Mouse (Mus musculus) lung, postnatal 14 days (tissue): ENCODE measurements around the gene Magi1.

Experiments used
- DNase-seq: peaks from one replicate; pipeline ENCODE4 v3.0.0; 2021

Gene Magi1

DNA sequence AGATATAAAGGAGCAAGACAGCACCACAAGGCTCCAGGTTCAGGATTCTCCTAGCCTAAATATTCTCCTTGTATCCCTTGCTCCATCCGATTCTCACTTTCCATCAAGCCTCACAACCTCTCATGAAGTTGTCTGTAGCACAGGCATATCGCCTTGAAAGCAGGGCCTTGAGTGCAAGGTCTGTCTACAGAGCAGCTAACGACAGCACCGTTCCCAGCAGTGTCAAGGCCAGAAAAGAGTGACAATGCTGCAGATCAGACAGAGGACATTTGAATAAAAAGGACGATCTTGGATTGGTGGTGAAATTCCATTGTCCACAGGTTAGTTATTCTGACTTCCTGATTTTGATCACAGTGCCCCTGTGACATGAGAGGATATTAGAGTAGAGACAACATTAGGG is 421.5 kb downstream of the Magi1 start:
- DNase-seq = no peak

DNA sequence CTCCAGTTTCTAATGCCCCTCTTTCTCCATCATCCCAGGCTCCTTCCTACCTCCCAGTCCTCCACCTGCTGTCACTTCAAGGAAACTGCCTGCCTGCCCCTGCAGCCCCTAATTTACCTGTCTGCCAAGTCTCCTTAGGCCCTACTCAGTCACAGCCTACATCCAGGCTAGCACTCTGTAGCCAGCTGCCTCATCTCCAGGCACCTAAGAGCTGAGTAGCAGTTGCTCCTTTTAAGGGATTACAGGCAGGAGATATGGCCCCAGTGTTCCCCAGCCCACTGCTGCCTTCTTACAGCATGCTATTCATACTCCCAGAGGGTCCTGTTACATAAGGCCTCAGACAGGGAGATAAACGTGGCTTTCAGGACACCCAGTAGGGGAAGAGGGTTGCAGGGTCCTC is 426.9 kb downstream of the Magi1 start:
- no peak for DNase-seq

DNA sequence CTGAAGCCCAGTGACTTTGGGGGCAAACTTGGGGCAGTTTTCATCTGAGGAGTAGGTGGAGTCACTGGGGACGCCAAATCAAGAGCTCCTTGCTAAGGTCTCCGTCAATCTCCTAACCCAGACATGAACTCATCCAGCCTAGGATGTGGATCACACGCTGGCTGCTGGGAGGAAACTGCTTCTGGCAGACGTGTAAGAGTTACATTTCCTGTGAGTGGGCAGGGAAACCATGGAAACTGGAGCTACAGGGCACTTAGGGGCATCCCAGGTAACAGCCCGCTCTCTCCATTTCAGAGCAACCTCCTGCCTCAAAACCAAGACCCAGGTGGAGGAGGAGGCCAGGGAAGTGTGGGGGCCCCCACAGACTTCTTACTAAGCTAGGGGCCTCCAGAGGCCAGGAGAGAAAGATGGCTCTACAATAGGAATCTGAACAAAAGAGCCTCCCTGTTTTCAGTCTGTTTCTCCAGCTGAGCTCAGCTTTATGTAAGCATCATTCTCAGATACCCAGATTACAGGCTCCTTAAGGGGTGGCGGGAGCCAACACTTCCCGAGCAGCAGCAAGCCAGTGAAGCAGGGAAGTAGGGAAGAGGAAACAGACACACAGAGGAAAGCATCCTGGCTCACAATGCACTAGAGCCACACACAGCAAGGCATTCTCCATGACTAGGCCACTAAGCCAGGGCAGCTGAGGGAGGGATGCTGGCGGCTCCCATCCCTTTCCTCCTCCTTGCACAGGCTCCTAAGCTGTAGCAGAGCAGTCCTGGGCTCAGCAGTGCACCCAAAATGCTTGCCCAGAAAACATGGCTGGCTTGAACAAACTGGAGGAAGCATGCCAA is 427.7 kb downstream of the Magi1 start:
- no peak for DNase-seq

DNA sequence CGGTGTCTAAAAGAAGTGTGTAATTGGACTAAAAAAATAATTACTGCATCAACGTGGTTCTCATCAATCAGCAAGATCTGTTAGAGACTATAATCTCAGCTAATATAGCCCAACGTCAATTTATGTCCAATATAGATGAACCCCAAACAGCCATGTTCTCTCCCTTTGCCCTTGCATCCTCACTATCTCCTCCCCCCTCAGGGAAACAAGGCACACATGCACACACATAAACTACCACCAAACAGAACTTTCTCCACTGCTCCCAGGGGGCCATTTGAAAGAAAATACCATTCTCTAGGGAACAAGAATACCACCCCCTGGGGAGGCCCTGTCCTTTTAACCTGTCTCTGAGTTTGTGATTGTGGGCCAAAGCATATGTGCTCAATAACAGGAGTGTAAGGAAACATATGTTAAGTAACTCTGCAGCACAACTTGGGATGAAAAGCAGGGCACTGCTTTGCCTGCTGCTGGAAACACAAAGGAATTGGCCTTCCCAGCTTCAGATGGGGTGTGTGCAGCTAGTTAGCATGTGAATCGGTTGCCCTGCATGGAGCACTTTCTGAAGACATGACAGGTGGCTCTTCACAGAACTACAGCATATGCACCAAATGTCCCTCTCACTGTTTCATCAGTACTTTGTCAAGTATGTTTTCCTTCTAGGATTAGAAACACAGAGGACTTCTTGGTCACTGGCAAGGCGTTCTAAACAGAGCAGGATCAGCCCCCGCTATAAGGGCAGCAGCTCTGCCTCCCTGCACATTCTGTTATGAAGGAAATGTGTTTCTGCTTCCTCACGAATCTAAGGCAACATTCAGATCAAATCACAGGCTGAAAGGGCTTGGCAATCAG is 434.6 kb downstream of the Magi1 start:
- no peak for DNase-seq

DNA sequence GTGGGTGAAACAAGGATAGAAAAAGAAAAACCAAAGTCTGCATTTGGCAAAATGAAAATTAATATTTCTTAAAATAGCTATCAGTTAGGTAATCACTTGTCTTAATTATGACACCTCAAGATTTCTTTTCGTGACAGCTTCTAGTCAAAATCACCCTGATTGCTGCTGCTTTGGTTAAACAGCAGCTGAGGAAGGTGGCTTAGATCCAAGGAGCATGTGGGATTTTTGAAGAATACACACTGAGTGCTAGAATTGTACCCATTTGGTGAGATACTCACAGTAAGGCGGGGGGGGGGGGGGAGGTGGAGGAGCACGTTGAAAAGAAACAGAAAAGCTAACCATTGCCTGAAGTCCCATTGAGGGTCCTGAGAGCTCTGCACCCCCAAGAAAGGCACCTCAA is 438.2 kb downstream of the Magi1 start:
- no peak for DNase-seq

DNA sequence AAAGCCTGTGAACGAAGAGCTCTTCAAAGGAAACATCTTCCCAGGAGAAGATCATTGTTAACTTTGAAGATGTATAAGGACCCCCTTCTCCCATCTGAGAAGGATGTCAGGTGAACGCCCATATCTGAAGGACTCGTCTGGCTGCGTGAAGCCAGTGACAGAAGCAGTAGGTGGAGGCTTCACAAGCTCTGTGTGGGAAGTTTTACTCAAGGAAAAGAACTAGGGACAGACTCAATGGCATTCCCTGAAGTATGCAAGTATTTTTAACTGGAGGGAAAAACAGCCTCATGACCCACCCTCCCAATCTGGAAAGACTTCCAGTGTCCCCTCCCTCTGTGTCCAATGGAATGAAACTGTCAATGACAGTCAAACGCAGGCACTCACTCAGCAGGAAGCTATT is 438.6 kb downstream of the Magi1 start:
- no peak for DNase-seq

DNA sequence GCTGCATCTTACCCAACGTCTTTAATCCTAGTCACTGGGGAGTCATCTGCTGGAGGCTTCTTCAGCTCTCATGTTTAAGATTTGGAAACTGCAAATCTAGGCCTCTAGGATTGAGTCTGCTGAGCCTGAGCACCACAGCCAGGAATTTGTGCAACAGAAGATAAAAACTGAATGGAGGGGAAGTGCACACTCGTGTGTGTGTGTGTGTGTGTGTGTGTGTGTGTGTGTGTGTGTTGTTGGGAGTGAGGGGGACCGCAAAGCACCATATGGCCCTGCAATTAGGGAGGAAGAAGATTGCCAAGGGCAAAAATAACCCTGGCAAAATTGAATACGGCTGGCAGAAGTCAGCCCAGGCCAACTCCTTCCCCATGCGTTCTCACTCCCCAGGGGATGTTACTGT is 439.1 kb downstream of the Magi1 start:
- DNase-seq = no peak

DNA sequence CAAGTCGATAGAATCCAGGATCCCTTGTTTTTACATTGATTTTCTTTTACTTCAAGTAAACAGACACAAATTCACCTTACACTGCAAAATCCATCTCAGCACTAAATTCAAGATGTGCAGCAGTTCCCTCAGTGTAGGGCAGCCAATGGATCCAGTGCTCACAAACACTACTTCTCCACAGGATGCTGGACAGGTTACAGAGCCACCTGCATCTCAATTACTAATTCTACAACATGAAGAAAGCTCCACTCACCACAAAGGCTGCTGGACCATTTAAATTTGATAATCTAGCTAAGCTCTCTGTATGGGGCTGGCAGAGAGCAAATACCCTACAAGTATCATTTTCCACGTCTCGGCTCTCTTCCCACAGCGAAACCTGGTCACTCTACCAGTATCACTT is 445.3 kb downstream of the Magi1 start:
- no peak for DNase-seq

DNA sequence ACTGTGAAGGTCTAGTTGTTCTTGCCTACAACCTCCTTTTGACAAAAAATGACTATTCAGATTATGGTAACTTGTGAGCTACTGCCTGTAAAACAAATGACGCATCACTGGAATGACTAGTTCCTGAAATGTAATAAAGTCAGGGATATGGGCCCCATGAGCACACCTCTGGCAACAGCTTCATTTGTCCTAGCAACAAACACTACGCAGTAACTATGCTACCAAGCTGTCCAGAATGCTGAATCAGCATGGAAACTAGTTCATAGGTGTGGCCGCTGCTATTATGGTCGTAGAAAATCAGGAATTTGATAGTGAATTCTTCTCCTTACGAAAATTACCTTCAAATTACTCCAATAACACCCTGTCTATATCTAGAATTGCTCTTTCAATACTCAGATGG is 447.1 kb downstream of the Magi1 start:
- no peak for DNase-seq

DNA sequence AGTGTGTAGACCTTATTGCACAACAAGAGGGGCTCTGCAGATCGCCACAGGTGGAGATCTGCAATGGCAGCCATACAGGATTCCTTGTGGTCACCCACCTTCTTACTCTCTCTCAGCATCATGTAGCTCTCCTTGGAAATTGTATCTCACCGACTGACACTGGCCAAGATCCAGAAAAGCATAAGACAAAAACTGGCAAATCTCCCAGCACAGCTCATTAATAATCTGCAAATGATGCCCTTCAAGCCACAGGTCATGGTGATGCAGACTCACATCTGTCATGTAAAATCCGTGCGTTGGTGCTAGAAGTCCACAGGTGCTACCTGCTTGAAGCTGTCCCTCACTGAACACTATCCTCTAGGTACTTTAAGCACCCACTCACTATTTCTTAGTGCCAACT is 448.5 kb downstream of the Magi1 start:
- no peak for DNase-seq

DNA sequence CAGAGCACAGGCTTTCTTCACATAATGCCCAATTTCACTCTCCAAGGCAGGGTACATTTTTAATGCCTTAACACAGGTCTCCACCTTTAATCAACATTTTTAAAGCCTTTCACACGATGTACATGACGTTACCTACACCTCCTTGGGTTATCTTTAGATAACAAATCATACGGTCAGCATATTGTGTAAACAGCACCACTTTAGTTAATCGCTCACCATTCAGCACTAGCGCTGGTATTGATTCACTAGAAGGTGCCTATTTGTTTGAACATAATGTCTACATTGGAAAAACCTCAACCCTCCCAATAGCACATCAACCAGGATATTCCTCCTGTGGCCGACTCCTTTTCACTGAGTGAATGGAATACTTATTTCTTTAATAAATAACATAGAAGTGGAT is 455.5 kb downstream of the Magi1 start:
- no peak for DNase-seq

DNA sequence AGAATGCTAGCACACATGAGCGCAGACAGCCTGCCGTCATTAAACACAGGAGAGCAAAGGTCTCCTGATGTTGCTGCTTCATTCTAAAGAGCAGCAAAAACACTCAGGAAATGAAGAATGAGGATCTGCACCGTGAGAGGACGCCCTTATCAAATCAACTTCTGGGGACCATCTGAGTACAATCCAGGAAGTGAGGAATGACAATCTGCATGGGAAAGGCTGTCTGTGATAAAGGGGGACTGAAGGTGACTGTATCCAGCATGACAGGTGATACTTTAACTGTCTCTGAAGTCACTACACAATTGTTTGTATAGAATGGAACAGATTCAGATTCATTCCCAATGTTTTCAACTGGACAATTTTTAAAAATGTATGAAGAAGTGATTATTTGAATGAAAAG is 456.8 kb downstream of the Magi1 start:
- no peak for DNase-seq

DNA sequence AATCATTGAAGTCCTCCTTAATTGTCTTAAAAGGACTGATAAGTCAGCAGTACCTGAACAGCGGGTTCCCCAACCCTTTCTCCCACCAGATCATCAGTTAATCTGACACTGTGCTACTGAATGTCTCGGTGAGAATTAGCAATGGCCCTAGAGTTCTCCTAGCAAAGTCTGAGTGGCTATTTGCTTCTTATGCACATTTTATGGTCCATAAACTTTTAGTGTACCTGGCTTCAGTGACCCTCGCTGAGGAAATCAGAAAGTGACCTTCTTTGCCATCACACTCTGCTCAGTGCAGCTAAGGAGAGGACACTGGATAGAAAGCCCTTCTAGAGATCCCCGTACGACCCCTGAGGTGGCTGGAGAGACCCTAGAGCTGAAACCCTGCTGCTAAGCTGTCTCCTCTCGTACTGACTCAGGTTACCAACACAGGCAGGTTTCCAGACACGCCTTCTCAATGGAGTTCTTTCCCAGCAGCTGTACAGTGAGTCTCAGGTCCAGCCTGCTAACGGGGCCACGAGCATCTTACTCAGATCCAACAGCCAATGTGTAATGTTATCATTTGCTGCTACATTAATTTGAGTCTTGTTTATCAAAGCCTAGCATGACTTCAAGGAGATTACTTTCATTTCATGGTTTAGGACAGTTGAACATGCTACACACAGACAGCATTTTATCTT is 461.4 kb downstream of the Magi1 start:
- no peak for DNase-seq

DNA sequence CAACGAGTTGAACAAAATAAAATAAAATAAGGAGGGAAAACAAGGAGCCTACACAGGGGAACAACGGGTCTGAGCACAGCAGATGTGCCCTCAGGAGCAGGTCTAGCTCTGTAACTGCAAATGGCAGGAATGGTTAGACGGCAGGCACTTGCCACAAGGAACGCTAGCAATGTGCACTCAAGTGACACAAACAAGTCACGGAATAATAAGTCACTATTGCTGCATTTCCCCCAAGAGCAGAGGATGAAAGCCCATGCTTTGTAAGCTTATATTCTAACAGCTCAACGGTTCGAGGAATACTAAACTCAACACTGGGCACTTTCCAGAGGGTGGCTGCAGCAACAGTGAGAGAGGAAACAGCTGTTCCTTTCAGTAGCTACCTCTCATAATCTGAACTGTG is 462.2 kb downstream of the Magi1 start:
- DNase-seq = no peak

DNA sequence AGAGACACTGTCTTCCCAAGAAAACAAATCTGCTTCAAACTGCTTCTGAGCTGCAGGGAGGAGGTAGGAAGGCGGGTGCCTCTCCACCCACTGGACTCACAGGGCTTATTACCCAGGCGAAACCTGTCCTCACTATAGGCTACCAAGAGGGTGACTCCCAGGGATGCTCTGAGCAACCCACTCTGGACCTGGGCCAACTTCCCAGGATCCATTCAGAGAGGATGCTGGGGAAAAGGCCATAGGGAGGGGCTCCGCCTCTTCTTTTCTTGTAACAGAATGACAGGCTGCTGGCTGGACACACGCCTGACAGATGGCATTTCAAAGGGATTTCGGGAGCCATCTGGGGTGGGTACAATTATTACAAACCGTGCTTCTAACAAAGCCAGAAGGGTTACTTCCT is 463.8 kb downstream of the Magi1 start:
- peak; percentile 10 for DNase-seq

DNA sequence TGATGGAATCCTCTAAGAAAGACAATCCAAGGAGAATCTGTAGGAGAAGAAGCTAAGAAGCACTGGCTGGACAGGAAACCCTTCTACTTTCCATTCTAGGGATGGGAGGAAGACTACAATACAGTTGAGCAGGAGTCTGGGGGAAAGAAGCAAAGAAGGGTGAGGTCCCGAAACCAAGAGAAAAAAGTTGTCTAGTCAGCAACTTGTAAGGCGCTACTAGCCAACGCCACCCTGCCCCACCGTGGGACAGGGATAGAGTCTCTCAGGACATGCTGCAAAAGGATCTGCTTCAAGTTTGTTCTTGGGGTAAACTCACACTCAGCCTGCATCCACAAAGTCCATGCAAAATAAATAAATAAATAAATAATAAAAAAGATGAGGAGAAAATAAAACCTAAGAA is 464.4 kb downstream of the Magi1 start:
- no peak for DNase-seq

DNA sequence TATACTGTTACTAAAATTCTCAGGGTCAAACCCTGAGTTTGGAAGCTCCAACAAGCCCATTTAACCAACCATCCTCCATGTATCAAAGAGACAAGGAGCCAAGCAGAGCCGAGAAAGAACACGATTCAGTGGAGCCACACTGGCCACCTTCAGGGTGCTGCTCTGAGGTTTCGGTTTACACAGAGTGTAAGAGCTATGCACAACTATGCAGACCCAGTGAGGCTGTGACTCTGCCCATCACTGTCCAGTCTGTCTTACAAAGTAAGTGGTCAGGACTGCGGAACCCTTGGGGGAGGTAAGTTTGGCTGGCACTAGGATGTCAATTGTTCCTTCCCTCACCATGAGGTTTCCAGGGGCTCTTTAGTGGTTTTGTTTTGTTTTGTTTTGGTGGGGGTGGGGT is 465.2 kb downstream of the Magi1 start:
- no peak for DNase-seq

DNA sequence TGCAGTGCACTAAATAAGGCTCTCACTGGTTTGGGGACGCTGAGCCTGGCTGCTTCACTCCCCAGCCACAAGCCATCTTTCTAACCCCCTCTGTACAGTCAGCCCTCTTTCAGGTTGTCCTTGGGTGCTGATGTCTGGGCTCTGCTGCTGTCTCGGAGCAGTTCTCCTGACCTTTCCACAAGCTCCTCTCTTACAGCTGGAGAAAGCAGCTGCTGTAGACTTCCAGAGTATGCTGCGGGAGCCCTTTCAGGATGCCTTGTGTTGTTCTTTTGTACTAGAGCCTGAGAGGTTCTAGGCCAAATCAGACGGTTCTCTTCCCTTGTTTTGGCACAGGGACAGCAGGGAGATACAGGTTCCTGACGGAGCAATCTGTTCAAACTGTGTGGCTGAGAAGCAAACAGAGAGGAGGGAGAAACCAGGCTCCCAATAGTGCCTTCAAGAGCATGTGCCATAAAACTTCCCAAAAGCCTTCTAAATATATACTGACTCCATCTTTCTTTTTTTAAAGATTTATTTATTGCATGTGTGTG is 478.2 kb downstream of the Magi1 start:
- no peak for DNase-seq

DNA sequence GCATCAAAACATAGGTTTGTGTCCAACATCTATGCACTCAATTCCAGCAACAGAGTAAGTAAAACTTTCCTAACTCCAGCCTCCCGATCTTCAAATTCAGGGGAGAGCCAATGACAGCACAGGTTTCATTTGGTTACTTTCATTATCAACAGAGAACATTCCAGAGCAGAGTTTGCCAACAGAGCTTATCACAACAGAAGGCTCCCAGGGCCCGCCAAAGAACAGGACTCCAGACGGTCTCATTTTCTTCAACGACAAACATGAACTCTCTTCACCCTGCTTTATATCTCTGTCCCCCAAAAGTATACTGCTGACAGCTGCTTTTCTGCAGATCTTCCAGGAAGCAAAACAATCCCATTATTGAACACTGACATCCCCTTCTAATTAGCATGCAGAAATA is 481.3 kb downstream of the Magi1 start:
- DNase-seq = peak; percentile 12

DNA sequence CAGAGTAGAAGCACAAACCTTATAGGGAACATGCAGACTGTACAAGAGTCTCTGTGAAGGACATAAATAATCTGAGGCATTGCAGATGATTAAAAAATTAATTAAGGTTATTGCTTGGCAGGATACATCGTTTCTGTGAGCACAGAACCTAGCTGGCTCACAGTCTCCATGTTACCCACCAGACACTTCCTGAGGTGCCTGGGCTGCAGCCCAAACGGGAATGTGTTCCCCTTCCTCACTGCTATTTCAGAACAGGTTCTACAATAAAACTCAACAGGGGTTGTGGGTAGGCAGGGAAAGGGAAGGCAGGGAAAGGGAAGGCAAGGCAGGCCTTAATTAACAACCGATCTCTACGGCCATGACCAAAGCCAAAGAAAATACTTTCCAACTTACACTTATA is 483.3 kb downstream of the Magi1 start:
- no peak for DNase-seq

DNA sequence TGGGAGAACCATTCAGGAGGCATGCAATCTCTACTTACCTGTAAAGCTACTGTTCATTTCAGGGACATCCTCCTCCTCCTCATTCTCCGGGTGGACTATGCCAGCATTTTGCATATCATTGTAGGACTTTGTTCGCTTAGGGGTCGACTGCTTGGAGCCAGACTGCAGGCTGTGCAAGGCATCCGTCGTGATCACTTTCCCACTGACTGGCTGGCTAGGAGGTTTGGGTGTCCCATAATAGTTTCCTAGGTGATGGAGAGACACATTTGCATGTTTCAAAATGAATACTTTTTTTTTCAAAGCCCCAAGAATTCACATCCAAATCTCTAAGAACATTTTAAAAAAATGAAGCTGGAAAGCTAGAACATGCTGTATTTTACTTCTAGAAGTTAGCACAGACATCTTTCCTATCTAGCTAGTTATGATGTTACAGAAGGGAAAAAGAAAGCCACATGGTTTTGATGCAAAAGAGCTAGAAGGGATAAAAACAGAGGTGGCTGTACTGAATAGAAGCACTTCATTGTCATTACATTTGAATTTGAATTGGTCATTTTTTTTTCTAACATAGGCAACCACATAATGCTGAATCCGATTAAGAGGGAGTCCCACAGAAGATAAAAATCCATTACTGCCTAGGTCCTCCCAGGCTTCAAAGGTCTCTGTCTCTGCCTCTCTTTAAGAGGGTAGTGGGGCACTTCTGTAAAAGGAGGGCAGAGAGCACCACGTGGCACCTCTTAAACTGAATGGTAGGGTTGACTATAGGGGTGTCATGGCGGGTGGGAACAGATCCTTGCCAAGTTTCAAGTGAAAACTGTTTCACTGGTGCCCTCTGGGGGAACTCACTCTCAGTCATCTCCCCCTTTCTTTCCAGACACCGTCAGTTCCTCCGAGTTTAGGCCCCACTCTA is 491.2 kb downstream of the Magi1 start:
- no peak for DNase-seq

DNA sequence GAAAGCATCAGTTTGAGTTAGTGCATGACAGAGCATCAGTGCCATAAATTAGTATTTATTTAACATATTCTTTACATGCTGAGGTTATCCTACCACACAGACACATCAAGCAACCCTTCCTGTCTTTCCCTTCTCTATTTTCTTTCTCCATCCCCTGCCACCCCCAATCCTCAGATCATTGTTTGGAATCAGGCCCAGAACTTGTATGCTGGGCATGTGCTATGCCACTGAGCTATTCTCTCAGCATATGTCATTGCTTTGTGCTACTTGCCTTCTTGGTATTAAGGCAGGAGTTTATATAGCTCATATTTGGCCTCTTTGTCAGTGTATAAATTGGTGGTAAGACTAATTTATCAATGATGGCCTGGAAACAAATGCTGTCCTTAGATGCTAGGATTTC is 494.0 kb downstream of the Magi1 start:
- no peak for DNase-seq
